Mouse (Mus musculus) natural killer cell, adult 2 months (primary cell): ENCODE measurements around the gene Cmtm8.

Source experiments
- DNase-seq, 2 experiments: peaks; one replicate each; pipeline ENCODE4 v3.0.0; 2022; ENCODE audit warnings: low spot score in 2 of 2

Gene Cmtm8

GRCm38 (mm10) chr9:114758272-114758671, 85.7 kb downstream of the Cmtm8 start:
- no peak for DNase-seq

- peak; percentile 97 for DNase-seq
Measured at GRCm38 (mm10) chr9:114752863-114753484, 91.0 kb downstream of the Cmtm8 start.

- peak in 1 of 2 experiments; percentile 76 for DNase-seq
Measured at GRCm38 (mm10) chr9:114752311-114752710, 91.6 kb downstream of the Cmtm8 start.

GRCm38 (mm10) chr9:114751582-114751981, 92.4 kb downstream of the Cmtm8 start:
- DNase-seq = no peak

- DNase-seq = no peak
Measured at GRCm38 (mm10) chr9:114747466-114747865, 96.5 kb downstream of the Cmtm8 start.

- DNase-seq = no peak
Measured at GRCm38 (mm10) chr9:114747012-114747411, 96.9 kb downstream of the Cmtm8 start.

- no peak for DNase-seq
Measured at GRCm38 (mm10) chr9:114745654-114746053, 98.3 kb downstream of the Cmtm8 start.

- DNase-seq = no peak
Measured at GRCm38 (mm10) chr9:114745163-114745562, 98.8 kb downstream of the Cmtm8 start.

- DNase-seq = peak in 1 of 2 experiments; percentile 58
Measured at GRCm38 (mm10) chr9:114742731-114743130, 101.2 kb downstream of the Cmtm8 start.

- no peak for DNase-seq
Measured at GRCm38 (mm10) chr9:114740336-114740735, 103.6 kb downstream of the Cmtm8 start.
